Mouse (Mus musculus) lung, adult 2 months (tissue): Measurements from ENCODE around the gene Slc7a7.

Experiments
- CTCF ChIP-seq: fragments of 200-500 bp; IDR thresholded peaks from 2 replicates; pipeline ENCODE4 v1.5.1; 2011; ENCODE audit warnings: mild to moderate bottlenecking, low read length, control low read depth; ENCODE audit not compliant: insufficient read depth
- POLR2A ChIP-seq: fragments of 200-500 bp; IDR thresholded peaks from 2 replicates; pipeline ENCODE4 v1.6.1; 2011; ENCODE audit warnings: low read depth, mild to moderate bottlenecking, control low read depth, low read length, borderline replicate concordance; ENCODE audit errors: extremely low read depth

DNA sequence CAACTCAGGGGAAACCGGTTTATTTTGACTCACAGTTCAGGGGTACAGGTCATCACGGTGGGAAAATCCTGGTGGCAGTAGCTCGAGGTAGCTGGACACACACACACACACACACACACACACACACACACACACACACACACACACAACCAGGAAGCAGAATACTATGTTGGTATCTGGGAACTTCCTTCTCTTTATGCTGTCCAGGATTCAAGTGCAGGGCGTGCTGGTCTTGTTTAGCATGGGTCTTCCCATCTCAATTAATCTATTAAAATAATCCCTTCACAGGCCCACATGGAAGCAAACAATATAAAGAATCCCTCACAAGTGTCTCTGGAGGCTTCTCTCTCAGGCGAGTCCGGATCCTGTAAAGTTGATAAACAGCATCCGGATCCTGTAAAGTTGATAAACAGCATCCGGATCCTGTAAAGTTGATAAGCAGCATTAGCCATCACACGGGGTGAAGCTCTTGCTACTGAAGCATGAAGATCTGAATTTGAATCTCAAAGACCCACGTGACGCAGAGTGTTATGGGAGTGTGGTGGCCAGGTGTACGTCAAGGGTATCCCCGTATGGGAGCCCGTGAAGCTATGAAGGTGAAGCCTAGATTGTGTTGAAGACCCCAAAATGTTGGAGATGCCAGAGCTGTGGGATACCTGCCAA lies 40.5 kb upstream of the Slc7a7 start:
- TF ChIP-seq CTCF = no peak
- no peak for TF ChIP-seq POLR2A
